Mouse (Mus musculus): ENCODE results near the gene Gprc5a.

DNA sequence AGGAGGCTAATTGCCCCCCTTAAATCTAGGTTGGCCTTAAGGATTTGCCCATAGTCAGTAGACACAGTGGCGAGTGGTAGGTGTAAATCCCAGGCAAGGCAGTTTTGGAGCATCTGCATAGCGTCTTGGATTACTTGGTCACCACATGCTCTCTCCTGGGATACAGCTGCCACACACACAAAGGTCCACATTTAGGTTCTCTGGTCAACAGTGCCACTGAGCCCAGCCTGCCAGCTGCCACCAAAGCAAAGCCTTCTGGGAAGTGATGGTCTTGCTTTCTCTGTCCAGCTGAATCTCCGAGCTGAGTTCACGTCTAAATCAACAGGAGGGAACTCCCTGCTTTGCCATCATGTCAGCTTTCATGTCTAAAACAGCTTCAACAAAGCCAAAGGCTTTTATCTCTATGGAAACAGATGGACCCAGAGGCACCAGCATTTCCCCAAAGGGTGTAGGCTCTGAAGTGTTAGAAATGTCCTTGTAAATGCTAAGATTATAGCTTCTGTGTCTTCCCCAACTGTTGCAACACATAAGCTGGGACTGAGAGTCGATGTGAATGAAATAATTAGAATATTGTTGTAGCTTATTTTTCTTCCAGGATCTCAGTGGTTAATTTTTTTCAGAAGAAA, 59.4 kb downstream of the Gprc5a start:
- TF ChIP-seq CTCF (IDR thresholded peaks at IDR 0.05; ENCODE audit: low read depth, low read length): no peak
- no peak for TF ChIP-seq POLR2A (IDR thresholded peaks at IDR 0.05; ENCODE audit: insufficient read depth, low read length)
